Mouse (Mus musculus): Measurements from ENCODE around the gene Mlxip. TPM values are rescaled to one million over a fixed set of nuclear protein-coding genes. Genes with fewer than 3 reads are reported as not detected.

The Mlxip gene
- total RNA-seq (2023) = 10 to 100 TPM; 69.9 to 72.1 TPM

GRCm38 (mm10) chr5:123394303-123394956 is at the start of gene Mlxip:
Gene Mlxip (plus strand): TSS chr5:123394798.

GRCm38 (mm10) chr5:123489112-123489785 is 94.7 kb downstream of the Mlxip start, which contains the start of the genes Lrrc43 and Il31:
Gene Lrrc43 (plus strand): TSS chr5:123489305.
Gene Il31 (minus strand): TSS chr5:123489489.

Other genes starting within 250 kb of the Mlxip start
- 10 to 100 TPM; 16.8 to 20.4 TPM for gene Psmd9, start 225.4 kb upstream of the Mlxip start, total RNA-seq (2023)
- not detected for gene Hpd, start 212.1 kb upstream of the Mlxip start, total RNA-seq (2023)
- under 1 TPM in 1 of 2 experiments, not detected in 1; 0.39 TPM for gene Wdr66, start 142.7 kb upstream of the Mlxip start, total RNA-seq (2023)
- under 1 TPM; 0.66 to 0.79 TPM for gene Bcl7a, start 51.0 kb upstream of the Mlxip start, total RNA-seq (2023)
- gene Lrrc43, start 94.5 kb downstream of the Mlxip start, total RNA-seq (2023) = not detected
- not detected for gene Il31, start 94.7 kb downstream of the Mlxip start, total RNA-seq (2023)
- not detected for gene B3gnt4, start 115.7 kb downstream of the Mlxip start, total RNA-seq (2023)
- 10 to 100 TPM; 29.7 to 34.7 TPM for gene Diablo, start 129.4 kb downstream of the Mlxip start, total RNA-seq (2023)
- 1 to 10 TPM; 1.9 to 3.2 TPM for gene Gm49027, start 130.7 kb downstream of the Mlxip start, total RNA-seq (2023)
- 10 to 100 TPM; 41.2 to 49.1 TPM for gene Vps33a, start 178.2 kb downstream of the Mlxip start, total RNA-seq (2023)